Mouse (Mus musculus) lung, postnatal 36 days (tissue): ENCODE data around the gene Olfr694.
"Not testable (repeated sequence)": the region's sequence is repeated elsewhere in the genome, so short reads cannot be mapped to it uniquely, and the experiment has no call there.

Experiments
- DNase-seq: peaks from one replicate; pipeline ENCODE4 v3.0.0; 2022; ENCODE audit warnings: mixed read lengths

The Olfr694 gene

GRCm38 (mm10) chr7:106691714-106692113 is at the start of gene Olfr694:
Gene Olfr694 (minus strand): TSS chr7:106691814.
- DNase-seq: no peak

GRCm38 (mm10) chr7:106737028-106737427 is 45.4 kb upstream of the Olfr694 start:
- DNase-seq: no peak

DNA sequence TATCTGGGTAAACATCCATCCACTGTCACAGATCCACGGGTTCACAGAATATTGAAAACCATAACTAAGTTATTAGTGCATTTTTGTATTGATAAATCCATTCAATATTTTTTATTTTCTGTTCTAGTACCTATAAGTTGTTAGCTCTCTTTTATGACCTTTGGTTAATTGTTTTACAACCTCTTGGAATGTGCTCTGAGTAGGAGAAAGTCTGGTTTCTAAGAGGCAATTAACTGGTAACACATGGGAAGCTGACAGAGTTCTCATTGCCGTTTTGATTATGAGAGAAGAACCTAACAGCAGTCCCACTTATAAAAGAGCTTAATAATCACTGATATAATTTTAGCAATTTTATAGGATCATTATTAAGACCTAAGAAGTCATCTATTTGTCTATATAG is 42.1 kb upstream of the Olfr694 start:
- no peak for DNase-seq

GRCm38 (mm10) chr7:106725654-106726053 is 34.0 kb upstream of the Olfr694 start:
- DNase-seq: not testable (repeated sequence)

- no peak for DNase-seq
Measured at GRCm38 (mm10) chr7:106716296-106716695, 24.7 kb upstream of the Olfr694 start, which contains the start of gene Olfr695. Gene Olfr695 (minus strand): TSS chr7:106716396.

DNA sequence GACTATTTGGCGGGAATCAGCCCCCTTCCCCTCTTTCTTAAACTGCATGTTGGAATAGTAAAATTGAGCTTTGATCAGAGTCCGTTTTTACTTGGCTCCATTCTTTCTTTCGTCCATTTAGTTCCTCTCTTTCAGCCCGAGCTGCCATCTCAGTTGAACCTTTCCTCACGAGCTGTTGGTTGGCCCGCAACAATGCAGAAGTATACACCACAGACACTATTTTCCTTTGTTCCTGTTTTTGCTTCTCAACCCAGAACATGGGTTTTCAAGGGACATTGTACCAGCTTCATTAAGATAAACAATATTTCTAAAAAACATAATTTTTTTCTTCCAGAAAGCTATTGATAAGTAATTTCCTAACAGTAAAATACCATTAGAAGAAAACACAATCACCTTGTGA is 19.8 kb upstream of the Olfr694 start:
- DNase-seq: peak; percentile 15

- DNase-seq: not testable (repeated sequence)
Measured at GRCm38 (mm10) chr7:106707705-106708104, 16.1 kb upstream of the Olfr694 start.

DNA sequence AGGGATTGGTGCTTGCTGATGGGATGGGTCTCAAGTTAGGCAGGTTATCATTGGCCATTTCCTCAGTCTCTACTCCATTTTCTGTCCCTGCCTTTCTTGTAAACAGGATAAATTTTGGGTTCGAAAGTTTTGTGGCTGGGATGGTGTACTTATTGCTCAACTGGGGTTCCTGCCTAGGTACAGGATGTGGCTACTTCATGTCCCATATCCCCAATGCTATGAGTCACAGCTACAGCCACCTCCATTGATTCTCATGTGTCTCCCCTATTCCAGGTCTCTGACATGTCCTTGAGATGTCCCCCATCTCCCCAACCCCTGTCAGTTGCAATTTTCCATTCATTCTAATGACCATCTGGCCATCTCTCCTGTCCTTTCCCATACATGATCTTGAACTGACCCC is 5.3 kb upstream of the Olfr694 start:
- DNase-seq: no peak

DNA sequence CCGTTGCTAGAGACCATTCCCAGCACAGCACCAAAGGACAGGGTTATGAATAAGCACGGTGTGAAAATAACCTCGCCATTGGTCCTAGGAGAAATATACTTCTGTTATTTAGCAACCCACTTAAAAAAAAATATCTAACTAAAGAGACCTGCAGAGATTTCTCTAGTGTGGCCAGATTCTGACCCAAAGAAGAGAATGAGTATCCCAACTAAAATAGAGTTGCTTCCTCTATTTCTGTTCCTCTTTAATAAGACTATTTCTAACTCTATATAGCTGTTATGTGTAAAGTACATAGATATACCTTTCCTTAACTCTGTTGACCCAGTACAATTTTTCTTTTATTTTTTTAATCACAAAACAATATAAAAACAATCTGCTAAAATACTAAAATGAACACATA is 1.4 kb upstream of the Olfr694 start:
- no peak for DNase-seq

- DNase-seq: no peak
Measured at GRCm38 (mm10) chr7:106685382-106685781, 6.2 kb downstream of the Olfr694 start.

- no peak for DNase-seq
Measured at GRCm38 (mm10) chr7:106680484-106680883, 11.1 kb downstream of the Olfr694 start, which contains the start of gene Olfr693. Gene Olfr693 (minus strand): TSS chr7:106680584.

- DNase-seq: no peak
Measured at GRCm38 (mm10) chr7:106652344-106652652, 39.3 kb downstream of the Olfr694 start.

DNA sequence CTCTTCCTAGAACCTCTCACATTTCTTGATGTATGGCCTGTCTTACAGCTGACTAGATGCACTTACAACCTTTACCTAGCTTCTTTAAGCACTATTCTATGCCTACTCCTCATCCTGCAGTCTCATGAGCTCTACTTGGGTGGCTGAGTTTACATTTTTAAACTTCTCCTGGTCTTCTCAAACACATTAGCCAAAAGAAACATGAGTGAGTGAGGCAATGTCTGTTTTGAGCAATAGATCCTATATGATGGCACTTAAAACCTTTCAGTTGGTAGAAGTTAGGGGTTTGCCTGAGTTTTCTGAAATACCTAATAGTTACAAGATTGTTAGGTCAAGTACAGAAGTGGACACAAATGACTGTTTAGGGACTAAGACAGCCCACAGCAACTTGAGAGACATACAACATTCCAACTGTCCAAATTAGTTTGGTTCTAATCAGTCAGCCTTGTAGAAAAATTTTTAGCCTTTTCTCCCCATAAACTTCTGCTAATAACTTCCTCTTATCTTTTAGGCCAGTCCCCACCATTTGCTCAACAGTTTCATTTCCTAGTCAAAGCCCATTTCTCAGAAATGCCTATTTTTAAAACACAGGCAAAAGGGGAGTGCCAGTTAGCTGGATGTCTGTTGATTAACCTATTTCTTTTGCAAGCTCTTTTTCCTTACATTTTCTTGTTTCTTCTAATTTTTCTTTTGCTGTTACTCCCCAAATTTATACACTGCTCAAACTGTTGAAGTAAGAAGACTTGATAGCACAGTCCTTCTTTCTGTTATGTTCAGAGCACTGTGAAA is 39.9 kb downstream of the Olfr694 start:
- DNase-seq: peak; percentile 51

GRCm38 (mm10) chr7:106649774-106650173 is 41.8 kb downstream of the Olfr694 start:
- no peak for DNase-seq

DNA sequence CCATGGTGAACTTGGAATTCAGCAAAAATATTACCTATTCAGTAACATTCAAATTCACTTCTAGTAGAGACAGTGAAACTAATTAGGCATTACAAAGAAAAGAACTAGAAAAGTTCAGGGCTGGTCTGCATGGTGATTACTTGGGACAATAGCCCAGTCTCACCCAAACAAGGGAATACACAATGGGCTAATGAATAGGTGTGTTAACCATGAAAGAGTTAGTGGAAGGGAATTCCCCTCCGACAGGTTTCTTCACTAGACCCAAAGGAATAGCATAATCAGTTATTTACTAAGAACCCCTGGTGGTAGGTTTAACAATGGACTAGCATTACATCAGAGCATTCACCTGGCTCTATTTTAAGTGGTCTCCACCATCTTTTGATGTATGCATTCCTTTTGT is 46.4 kb downstream of the Olfr694 start:
- DNase-seq: no peak

DNA sequence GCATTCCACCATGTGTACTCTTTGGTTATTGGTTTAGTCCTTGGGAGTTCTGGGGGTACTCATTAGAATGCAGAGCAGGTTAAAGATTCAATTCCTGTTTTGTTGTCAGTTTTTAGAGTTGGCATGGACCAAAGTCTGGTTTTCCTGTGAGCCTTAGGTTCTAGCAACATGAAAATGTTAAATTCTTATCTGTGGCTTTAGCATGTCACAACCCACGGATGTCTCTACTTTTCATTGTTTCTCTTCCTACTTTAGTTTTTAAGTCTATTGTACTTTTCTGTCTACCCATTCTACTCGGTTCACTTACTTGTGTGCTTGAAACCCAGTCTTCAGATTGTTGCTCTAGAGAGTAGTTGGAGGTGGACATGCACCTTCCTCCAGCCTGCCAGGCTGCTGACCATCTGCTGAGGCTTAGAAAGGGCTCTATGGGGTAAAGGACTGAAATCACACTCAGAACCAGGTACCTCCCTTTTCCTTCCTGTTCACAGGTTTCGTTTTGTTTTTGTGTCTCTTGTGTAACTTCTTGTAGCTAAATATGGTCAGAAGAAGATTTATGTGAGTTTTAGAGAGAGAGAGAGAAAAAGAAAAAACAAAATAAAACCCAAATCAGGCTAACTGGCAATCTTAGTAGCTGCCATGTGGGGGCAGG is 47.3 kb downstream of the Olfr694 start:
- peak; percentile 38 for DNase-seq

- DNase-seq: no peak
Measured at GRCm38 (mm10) chr7:106640839-106641238, 50.8 kb downstream of the Olfr694 start.

DNA sequence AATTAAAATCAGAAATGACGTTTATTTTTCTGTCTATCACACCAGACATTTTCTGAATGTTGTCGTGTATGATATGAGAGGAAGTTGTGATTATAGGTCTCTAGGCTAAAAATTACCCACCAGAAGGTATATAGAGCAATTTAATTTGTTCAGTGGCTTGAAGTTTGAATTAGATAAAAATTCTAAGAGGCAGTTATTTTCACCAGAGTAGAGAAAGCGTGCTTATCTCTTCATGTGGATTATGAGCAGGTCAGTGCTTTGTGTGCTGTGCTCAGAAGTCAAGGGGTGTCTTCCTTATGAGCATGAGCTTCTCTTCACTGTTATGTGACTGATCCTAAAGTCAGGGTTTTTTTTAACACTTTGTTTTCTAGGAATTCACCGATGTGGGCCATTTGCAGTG is 56.1 kb downstream of the Olfr694 start:
- no peak for DNase-seq
